Mouse (Mus musculus) stomach, postnatal 0 days (tissue): Measurements from ENCODE around the gene Pfkm.

Experiments used
- CTCF ChIP-seq: IDR thresholded peaks from 2 replicates; pipeline ENCODE4 v1.5.1; 2016; ENCODE audit warnings: antibody characterized with exemption, low read depth, mild to moderate bottlenecking, moderate library complexity
- EP300 ChIP-seq: optimal IDR thresholded peaks from 2 replicates; pipeline ENCODE3; 2016; ENCODE audit warnings: antibody characterized with exemption

DNA sequence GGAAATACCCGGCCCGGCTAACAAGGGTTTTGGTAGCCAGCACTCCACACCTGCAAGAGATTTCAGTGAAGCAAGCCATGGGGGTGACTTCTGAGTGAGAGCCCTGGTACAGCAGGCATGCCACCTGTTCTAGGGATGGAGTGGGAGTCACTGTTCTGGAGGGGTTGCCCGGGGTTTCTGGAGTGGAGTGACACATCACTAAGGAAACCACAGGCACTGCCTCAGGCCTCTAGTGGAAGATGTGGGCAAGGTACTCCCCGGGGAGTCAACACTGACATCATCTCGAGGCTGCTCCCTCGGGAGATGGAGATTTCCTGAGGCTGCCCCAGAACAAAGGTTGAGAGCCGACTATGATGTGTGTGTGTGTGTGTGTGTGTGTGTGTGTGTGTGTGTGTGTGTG lies 78.0 kb downstream of the Pfkm start:
- TF ChIP-seq CTCF (no peak), EP300 (no peak)
